Mouse (Mus musculus) urinary bladder, postnatal 14 days (tissue): ENCODE data around the gene Ercc8.

Experiments used
- DNase-seq: peaks from one replicate; pipeline ENCODE4 v3.0.0; 2021; ENCODE audit warnings: low spot score

Gene Ercc8

GRCm38 (mm10) chr13:108158465-108159240, at the start of gene Ercc8, which contains the start of gene Ndufaf2:
TSS of gene Ercc8 (plus strand) at chr13:108158731.
TSS of gene Ndufaf2 (minus strand) at chr13:108158623.
- peak; percentile 96 for DNase-seq

DNA sequence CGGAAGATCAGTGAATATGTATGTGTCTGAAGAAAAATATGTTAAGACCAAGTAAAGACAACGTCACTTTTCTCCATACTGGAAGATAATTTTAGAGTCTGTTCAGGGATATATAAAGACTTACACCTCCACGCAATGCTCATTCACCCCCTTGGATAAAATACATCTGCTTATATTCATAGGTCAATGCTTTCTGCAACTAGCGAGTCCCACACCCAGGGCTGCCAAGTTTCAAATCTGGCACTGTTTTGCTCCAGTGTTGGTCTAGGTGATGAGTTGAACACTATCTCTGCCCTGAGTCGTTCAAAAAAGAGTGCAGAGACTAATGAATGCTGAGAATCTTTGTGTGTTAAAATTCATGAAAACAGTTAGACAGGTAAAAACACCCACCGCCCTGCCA, 47.6 kb upstream of the Ercc8 start:
- DNase-seq = no peak

DNA sequence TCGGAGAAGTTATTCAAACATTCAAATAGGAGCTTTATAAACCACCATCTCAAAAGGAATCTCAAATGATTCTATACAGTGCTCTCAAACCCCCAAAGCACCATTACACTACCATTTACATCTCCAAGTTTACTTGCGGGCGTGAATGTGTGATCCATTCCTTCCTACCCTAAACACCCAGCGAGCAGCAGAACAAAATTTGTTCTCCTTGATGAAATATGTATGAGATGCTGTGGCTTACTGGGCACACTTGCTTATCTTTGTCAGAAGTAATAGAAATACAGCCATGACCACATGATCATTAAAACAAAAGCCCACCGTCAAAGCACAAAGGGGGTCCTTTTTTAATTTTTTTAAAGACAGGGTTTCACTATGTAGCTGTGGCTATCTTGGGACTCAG, 45.0 kb upstream of the Ercc8 start:
- DNase-seq = no peak

DNA sequence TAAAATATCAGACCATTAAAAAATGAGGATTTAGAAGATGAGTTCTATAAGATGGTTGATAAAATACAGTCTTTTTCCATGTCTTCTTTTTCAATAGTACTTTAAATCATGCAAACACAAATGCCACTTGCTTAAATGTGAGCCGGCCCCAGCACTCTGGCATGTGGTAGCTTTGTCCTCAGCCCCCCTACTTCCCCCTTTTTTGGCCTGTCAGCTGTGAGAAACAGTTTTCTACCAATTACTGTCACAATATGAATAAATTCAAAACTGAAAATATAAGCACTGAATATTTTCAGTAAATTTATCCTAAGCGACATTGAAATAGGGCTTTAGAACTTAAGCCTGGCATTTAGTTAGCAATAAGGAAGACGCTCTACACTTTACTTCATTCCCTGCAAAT, 44.3 kb upstream of the Ercc8 start:
- DNase-seq = no peak

- no peak for DNase-seq
These were observed 40.9 kb upstream of the Ercc8 start for GRCm38 (mm10) chr13:108117654-108118053.

- DNase-seq = no peak
These were observed 40.3 kb upstream of the Ercc8 start for GRCm38 (mm10) chr13:108118188-108118587.

GRCm38 (mm10) chr13:108119411-108120310, 38.9 kb upstream of the Ercc8 start:
- DNase-seq = no peak

DNA sequence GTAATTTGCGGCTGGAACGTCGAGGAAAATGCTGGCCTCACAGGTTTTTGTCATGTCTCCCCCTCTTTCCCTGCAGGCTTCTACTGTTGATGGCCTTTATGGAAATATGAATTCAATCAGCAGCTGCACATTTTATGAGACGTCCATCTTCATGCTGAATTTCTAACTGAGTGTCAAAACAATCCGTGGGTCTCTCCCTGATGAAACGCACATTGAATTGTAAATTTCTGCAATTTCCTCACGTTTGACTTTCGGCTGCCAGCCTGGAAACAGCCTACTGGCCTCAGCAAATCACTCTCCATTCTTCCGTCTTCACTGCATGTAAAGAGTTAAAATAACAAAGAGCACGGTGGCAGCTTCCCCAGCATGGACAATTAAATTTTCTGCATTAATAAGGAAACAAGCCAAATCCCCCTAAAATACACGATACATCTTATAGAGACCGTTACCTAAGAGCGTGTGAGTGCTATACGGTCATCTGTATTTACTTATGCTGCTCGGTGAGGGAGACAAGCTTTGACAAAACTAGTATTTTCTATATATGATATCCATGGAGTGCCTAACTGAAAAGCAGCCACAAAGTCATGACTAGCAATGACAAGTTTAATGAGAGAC, 35.3 kb upstream of the Ercc8 start:
- DNase-seq = no peak

DNA sequence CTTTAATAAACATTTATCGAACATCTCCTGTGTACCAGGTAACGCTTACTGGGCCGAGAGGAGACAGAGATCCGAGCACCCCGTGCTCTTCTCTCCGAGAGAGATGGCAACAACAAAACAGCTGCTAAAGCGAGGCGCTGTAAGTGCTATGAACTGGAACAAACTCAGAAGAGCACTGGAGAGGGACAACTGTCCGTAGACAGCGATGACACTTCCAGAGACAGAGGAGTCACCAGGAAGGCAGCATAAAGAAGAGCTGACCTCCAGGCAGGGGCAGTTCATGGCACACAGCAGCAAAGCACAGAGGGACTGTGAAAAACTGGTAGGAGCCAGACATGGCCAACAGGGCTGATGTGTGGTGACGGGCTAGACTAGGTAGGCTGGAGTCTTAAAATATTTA, 34.4 kb upstream of the Ercc8 start:
- DNase-seq = no peak

DNA sequence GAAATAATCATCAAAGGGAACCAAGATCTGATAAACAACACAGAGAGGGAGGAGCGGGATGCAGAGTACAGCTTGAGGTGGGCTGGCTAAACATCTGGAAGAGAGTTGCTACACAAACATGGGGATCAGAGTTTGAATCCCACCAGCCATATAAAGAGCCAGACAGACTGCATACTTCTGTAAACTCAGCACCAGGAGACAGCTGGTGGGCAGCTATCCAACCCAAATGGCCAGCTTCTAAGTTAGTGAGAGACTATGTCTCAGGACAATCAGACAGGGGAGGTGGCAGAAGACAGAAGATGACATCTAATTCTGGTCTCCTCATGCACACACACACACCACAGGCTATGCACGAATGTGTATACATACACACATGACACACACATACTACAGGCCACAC, 32.3 kb upstream of the Ercc8 start:
- no peak for DNase-seq

DNA sequence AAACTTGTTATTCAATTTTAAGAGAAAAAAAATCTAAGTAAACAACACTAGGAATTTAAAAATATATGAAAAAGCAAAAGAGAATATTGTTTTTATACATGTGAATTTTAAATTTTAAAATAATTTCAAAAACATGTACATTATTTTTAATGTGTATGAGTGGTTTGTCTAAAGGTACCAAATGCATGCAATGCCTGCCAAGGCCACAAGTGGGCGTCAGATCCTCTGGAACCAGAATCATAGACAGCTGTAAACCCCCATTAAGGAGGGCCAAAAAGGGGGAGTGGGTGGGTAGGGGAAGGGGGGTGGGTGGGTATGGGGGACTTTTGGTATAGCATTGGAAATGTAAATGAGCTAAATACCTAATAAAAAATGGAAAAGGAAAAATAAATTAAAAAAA, 31.4 kb upstream of the Ercc8 start:
- peak; percentile 30 for DNase-seq

DNA sequence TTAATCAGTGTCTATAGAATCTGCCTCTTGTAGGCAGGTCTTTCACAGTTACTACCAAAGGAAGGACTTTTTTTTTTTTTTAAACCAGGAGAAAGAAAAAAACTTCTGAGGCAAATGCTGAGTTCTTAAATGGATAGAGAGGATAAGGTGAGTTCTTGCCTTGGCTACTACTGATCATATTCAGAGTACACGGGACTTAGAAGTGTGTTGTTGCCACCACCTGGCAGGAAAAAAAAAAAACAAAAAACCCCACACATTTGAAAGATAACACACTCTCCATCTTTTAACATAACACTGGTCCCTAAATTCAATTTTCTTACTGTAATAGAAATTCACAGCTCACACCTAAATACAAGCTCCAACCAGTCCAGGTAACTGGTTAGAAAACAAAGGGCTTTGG, 30.6 kb upstream of the Ercc8 start:
- DNase-seq = no peak

DNA sequence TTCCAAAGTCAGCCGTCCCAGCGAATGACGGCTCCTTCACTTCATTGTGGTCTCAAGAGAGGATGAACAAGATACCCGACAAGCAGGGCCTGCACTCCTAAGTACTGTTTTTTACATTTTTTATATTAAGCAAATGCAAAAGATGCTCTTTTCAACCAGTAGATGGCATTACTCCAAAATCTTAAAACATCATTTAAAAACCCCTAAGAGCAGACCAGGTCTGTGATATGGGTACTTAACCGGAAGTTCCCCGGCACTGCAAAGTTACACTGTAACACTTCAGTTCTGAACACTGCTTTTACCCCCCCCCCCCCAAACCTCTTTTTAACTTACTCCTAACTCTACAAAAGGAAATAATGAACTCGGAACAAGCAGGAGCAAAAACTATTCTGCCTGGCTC, 29.5 kb upstream of the Ercc8 start:
- DNase-seq = no peak

- no peak for DNase-seq
These were observed 27.8 kb upstream of the Ercc8 start for GRCm38 (mm10) chr13:108130737-108131136.

DNA sequence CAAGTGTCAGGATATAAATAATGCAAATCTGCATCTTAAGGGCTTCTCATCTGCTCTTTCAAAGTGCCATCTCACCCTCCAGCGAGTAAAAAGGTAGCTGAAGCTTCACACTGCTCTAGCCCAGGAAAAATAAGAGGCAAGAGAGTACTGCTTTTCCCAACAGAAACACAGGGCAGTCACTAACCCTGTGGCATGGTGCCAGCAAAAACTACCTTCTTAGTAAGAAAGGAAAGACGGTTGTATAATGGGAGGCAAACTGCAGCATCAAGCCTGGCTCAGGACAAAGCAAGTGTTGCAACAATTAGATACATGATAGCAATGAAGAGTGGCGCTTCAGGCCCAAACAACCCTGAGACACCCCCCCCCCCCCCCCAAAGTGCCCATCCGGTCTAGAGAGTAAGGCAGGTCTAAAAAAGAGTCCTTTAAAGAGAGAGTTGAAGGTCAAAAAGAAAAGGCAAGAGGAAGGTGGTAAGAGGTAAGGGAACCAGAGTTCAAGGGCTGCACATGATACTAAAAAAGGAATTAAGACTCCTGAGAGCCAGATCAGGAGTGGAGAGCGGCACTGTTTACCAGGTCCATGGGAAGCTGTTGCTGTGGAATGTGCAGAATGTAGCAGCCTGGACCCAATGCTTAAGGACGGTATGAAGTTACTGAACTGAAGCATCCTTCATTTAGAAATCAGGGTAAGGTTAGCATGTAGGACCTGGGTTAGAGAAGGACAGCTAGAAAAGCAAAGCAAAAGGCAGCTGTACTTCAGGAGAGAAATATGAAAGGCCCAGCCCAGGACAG, 26.3 kb upstream of the Ercc8 start:
- no peak for DNase-seq

DNA sequence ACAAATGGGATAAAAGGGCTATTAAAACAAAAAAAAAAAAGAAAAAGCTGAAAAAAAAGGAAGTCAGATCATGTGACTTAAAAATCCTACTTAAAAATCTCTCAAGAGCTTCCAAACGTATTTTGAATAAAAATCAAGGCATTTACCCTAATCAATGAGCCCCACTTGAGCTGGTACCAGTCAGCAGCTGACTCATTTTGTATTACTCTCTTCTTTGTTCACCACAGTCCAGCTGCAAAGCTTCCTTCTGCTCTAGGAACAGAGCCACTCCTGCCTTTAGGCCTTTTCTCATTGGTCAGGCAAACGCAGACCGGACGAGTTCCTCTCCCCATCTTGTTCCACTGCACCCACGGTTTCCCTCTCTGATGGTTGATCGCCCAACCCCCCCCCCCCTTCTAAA, 22.9 kb upstream of the Ercc8 start:
- DNase-seq = no peak

DNA sequence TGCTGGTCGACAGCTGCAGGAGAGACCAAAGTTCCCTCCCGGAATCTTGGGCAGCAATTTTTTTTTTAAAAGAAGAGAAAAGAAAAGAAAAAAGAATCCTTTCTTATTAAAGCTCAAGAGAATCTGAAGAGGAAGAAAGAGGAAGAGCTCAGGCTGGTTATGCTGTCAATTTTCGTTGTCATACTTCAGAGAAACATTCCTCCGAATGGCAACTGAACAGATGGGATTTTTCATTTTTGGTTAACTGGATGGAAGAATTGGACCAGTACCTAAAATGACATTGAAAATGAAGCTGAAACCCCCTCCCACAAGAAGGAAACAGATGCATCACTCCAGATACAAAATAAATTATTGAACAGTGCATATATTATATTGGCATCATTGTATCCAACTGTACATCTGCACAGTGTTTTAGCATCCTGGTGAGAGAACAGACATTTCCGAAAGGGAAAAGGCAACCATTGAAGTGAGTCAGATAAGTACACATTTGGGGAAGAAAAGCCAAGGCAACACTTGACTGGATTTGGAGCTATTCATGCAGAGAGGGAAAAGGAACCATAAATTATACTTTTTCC, 20.0 kb upstream of the Ercc8 start:
- no peak for DNase-seq

GRCm38 (mm10) chr13:108144086-108144485, 14.4 kb upstream of the Ercc8 start:
- no peak for DNase-seq

GRCm38 (mm10) chr13:108151782-108152181, 6.7 kb upstream of the Ercc8 start:
- DNase-seq = no peak

DNA sequence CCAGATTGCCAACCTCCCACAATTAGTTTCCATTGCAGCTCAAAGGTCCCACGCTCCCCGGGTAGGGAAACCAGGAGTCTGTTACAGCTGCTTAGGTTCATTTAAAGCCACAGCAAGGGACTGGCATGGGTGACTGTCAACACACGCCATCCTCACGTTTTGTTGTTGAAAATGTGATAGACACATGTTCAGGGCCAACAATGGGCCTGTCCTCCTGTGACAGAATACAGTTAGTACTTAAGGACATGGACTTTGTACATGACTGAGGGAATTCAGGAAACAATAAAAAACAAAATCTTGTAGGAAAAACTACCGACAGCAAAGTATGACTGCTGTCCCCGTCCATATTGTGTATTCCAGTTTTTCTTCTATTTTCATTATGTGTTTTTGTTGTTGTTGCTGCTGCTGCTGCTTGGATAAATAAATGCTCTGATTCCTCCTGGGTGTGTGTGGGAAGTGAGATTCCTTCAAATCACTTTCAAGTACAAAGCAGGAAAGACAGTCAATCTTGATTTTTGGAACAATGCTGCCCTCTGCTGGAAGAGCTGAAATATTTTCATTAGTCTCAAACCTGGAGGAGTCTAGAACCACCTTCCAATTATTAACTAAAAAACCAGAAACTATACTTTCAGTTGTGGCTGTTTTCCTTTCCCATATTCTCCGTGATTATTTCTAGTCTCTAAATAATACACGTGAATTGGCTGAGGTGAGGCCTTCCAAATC, 5.7 kb upstream of the Ercc8 start:
- peak; percentile 60 for DNase-seq

GRCm38 (mm10) chr13:108157156-108157555, 1.4 kb upstream of the Ercc8 start:
- DNase-seq = no peak
